Mouse (Mus musculus): ENCODE results near the gene Ttc29.

Ttc29 gene

GRCm38 (mm10) chr8:78213074-78213473 lies at the start of gene Ttc29:
Ttc29 (plus strand) TSS chr8:78213297.
- no peak for DNase-seq (ENCODE audit: low spot score in 2 of 2)

- DNase-seq (ENCODE audit: low spot score in 2 of 2) = no peak
These were observed 41.7 kb upstream of the Ttc29 start for GRCm38 (mm10) chr8:78171351-78171750.

GRCm38 (mm10) chr8:78182654-78183053 lies 30.4 kb upstream of the Ttc29 start:
- DNase-seq (ENCODE audit: low spot score in 2 of 2) = no peak

- no peak for DNase-seq (ENCODE audit: low spot score in 2 of 2)
These were observed 29.7 kb upstream of the Ttc29 start for GRCm38 (mm10) chr8:78183414-78183813.

GRCm38 (mm10) chr8:78187087-78187486 lies 26.0 kb upstream of the Ttc29 start:
- DNase-seq (ENCODE audit: low spot score in 2 of 2) = no peak

GRCm38 (mm10) chr8:78204229-78204628 lies 8.9 kb upstream of the Ttc29 start:
- DNase-seq (ENCODE audit: low spot score in 2 of 2) = no peak

GRCm38 (mm10) chr8:78210424-78210823 lies 2.7 kb upstream of the Ttc29 start:
- no peak for DNase-seq (ENCODE audit: low spot score in 2 of 2)

GRCm38 (mm10) chr8:78214645-78215044 lies 1.5 kb downstream of the Ttc29 start:
- DNase-seq (ENCODE audit: low spot score in 2 of 2) = no peak

GRCm38 (mm10) chr8:78226087-78226486 lies 13.0 kb downstream of the Ttc29 start:
- DNase-seq (ENCODE audit: low spot score in 2 of 2) = no peak

- no peak for DNase-seq (ENCODE audit: low spot score in 2 of 2)
These were observed 17.6 kb downstream of the Ttc29 start for GRCm38 (mm10) chr8:78230721-78231120.

- no peak for DNase-seq (ENCODE audit: low spot score in 2 of 2)
These were observed 20.0 kb downstream of the Ttc29 start for GRCm38 (mm10) chr8:78232870-78233707.

- no peak for DNase-seq (ENCODE audit: low spot score in 2 of 2)
These were observed 20.7 kb downstream of the Ttc29 start for GRCm38 (mm10) chr8:78233708-78234201.

GRCm38 (mm10) chr8:78237972-78238675 lies 25.0 kb downstream of the Ttc29 start:
- DNase-seq (ENCODE audit: low spot score in 2 of 2) = no peak

- no peak for DNase-seq (ENCODE audit: low spot score in 2 of 2)
These were observed 38.0 kb downstream of the Ttc29 start for GRCm38 (mm10) chr8:78251115-78251514.

GRCm38 (mm10) chr8:78254374-78254773 lies 41.3 kb downstream of the Ttc29 start:
- DNase-seq (ENCODE audit: low spot score in 2 of 2) = no peak

GRCm38 (mm10) chr8:78255011-78255410 lies 41.9 kb downstream of the Ttc29 start:
- DNase-seq (ENCODE audit: low spot score in 2 of 2) = no peak

- DNase-seq (ENCODE audit: low spot score in 2 of 2) = no peak
These were observed 52.4 kb downstream of the Ttc29 start for GRCm38 (mm10) chr8:78265506-78265905.

GRCm38 (mm10) chr8:78266231-78266630 lies 53.1 kb downstream of the Ttc29 start:
- DNase-seq (ENCODE audit: low spot score in 2 of 2) = no peak

- no peak for DNase-seq (ENCODE audit: low spot score in 2 of 2)
These were observed 54.9 kb downstream of the Ttc29 start for GRCm38 (mm10) chr8:78267894-78268411.

- DNase-seq (ENCODE audit: low spot score in 2 of 2) = no peak
These were observed 56.2 kb downstream of the Ttc29 start for GRCm38 (mm10) chr8:78269281-78269680.

GRCm38 (mm10) chr8:78271391-78271790 lies 58.3 kb downstream of the Ttc29 start:
- no peak for DNase-seq (ENCODE audit: low spot score in 2 of 2)

GRCm38 (mm10) chr8:78276120-78276519 lies 63.0 kb downstream of the Ttc29 start:
- no peak for DNase-seq (ENCODE audit: low spot score in 2 of 2)

GRCm38 (mm10) chr8:78277411-78277810 lies 64.3 kb downstream of the Ttc29 start:
- no peak for DNase-seq (ENCODE audit: low spot score in 2 of 2)

All from spleen, postnatal 36 days (tissue).